ENCODE assay signal across 28 mouse cellular contexts in genomic region chr12:118177756-118178155, GRCm38 (mm10). TPM values are rescaled to one million over a fixed set of nuclear protein-coding genes. Genes with fewer than 3 reads are reported as not detected.
"Had no signal": no experiment of that assay in that cellular context is flagged by ENCODE, and none has a peak within 500 bp of the region (broad histone marks: within the 10 kb centered on the region; RNA-seq: fewer than 3 reads in every experiment).

No protein-coding gene starts in this region.

- H3K4me3 ChIP-seq: embryonic facial prominence, embryonic 10.5 days; embryonic facial prominence, embryonic 12.5 days; embryonic facial prominence, embryonic 13.5 days; embryonic facial prominence, embryonic 15.5 days; erythroblast, embryonic 14.5 days; forebrain, embryonic 10.5 days; forebrain, embryonic 12.5 days; forebrain, embryonic 13.5 days; forebrain, embryonic 15.5 days; gastrocnemius, adult 2 months had no signal

- H3K4me2 ChIP-seq: embryonic facial prominence, embryonic 12.5 days; embryonic facial prominence, embryonic 13.5 days; embryonic facial prominence, embryonic 15.5 days; forebrain, embryonic 12.5 days; forebrain, embryonic 13.5 days; forebrain, embryonic 15.5 days had no signal

- H3K27me3 ChIP-seq: embryonic facial prominence, embryonic 12.5 days; embryonic facial prominence, embryonic 13.5 days; embryonic facial prominence, embryonic 15.5 days; forebrain, embryonic 13.5 days; forebrain, embryonic 15.5 days had no signal

- H3K9me3 ChIP-seq: embryonic facial prominence, embryonic 10.5 days; embryonic facial prominence, embryonic 12.5 days; embryonic facial prominence, embryonic 13.5 days; embryonic facial prominence, embryonic 15.5 days; forebrain, embryonic 10.5 days; forebrain, embryonic 12.5 days; forebrain, embryonic 13.5 days; forebrain, embryonic 15.5 days had no signal

- DNase-seq: cerebellum, adult 18-20 months; cerebellum, adult 2 months; cerebellum, adult 8-10 months; cerebellum, adult 9-10 months; cerebellum, adult 9-11 months; cerebellum, postnatal 10 days; cerebellum, postnatal 14 days; cerebellum, postnatal 25 days; cerebellum, postnatal 36 days; embryo, embryonic 11 days; forebrain, postnatal 0 days; gastrocnemius, adult 2 months; gastrocnemius, postnatal 10 days; gastrocnemius, postnatal 14 days; gastrocnemius, postnatal 25 days; gastrocnemius, postnatal 36 days; heart, adult 18-20 months had no signal

- ATAC-seq: forebrain, embryonic 13.5 days; forebrain, embryonic 14.5 days; forebrain, embryonic 15.5 days; forebrain, embryonic 16.5 days; forebrain, postnatal 0 days had no signal

- H3K4me1 ChIP-seq: embryonic facial prominence, embryonic 13.5 days; embryonic facial prominence, embryonic 15.5 days; forebrain, embryonic 10.5 days; forebrain, embryonic 12.5 days; forebrain, embryonic 13.5 days; forebrain, embryonic 15.5 days had no signal

- H3K36me3 ChIP-seq: embryonic facial prominence, embryonic 10.5 days; embryonic facial prominence, embryonic 12.5 days; embryonic facial prominence, embryonic 13.5 days; embryonic facial prominence, embryonic 15.5 days; forebrain, embryonic 10.5 days; forebrain, embryonic 12.5 days; forebrain, embryonic 15.5 days had no signal

- H3K9ac ChIP-seq: embryonic facial prominence, embryonic 12.5 days; embryonic facial prominence, embryonic 13.5 days; embryonic facial prominence, embryonic 15.5 days; forebrain, embryonic 12.5 days; forebrain, embryonic 13.5 days; forebrain, embryonic 15.5 days; forebrain, postnatal 0 days had no signal

- H3K27ac ChIP-seq: embryonic facial prominence, embryonic 10.5 days; embryonic facial prominence, embryonic 12.5 days; embryonic facial prominence, embryonic 13.5 days; embryonic facial prominence, embryonic 15.5 days; forebrain, embryonic 10.5 days; forebrain, embryonic 12.5 days; forebrain, embryonic 13.5 days; forebrain, embryonic 15.5 days; gastrocnemius, adult 2 months had no signal

RNA-seq across cellular contexts. Expression of gene Dnah11, which starts 21.1 kb away (rescaled TPM):
- total RNA-seq: gastrocnemius, adult 2 months; gastrocnemius, postnatal 36 days had no signal
- polyA plus RNA-seq: erythroblast, embryonic 14.5 days had no signal
